Mouse (Mus musculus) testis, adult 2 months (tissue): ENCODE measurements around the gene Thbd. TPM values are rescaled to one million over a fixed set of nuclear protein-coding genes. Genes with fewer than 3 reads are reported as not detected.

Experiments used
- H3K27ac ChIP-seq: fragments of 200-500 bp; 2 replicates; pipeline ENCODE4 v1.5.1; 2012; ENCODE audit warnings: low read depth, low read length; ENCODE audit not compliant: control insufficient read depth, insufficient read depth
- H3K27me3 ChIP-seq: fragments of 200-500 bp; 2 replicates; pipeline ENCODE4 v1.6.1; 2012; ENCODE audit warnings: mild to moderate bottlenecking, low read length, moderate library complexity; ENCODE audit not compliant: control insufficient read depth, insufficient read depth
- H3K36me3 ChIP-seq: fragments of 200-500 bp; 2 replicates; pipeline ENCODE4 v1.6.1; 2012; ENCODE audit warnings: mild to moderate bottlenecking, low read length; ENCODE audit not compliant: control insufficient read depth, insufficient read depth
- H3K4me1 ChIP-seq: fragments of 200-500 bp; 2 replicates; pipeline ENCODE4 v1.6.1; 2012; ENCODE audit warnings: low read length; ENCODE audit not compliant: control insufficient read depth, insufficient read depth
- H3K4me3 ChIP-seq: fragments of 200-500 bp; 2 replicates; pipeline ENCODE4 v1.5.1; 2012; ENCODE audit warnings: low read depth, mild to moderate bottlenecking, low read length, moderate library complexity, mixed read lengths; ENCODE audit not compliant: control insufficient read depth
- CTCF ChIP-seq: fragments of 200-500 bp; IDR thresholded peaks from 2 replicates; pipeline ENCODE4 v1.5.1; 2012; ENCODE audit warnings: low read depth, mild to moderate bottlenecking, inconsistent platforms, low read length, moderate library complexity; ENCODE audit not compliant: control insufficient read depth, insufficient read depth, insufficient replicate concordance
- POLR2A ChIP-seq: fragments of 200-500 bp; IDR thresholded peaks from 2 replicates; pipeline ENCODE4 v1.6.1; 2012; ENCODE audit warnings: low read depth, mild to moderate bottlenecking, inconsistent platforms, low read length, moderate library complexity; ENCODE audit not compliant: control insufficient read depth
- polyA plus RNA-seq: library from polyadenylated mRNA; depleted of rRNA; stranded (reverse); fragments of >200 nt; gene quantifications from 2 replicates; pipeline ENCODE4 v1.2.3, GENCODE M21; 2012

The Thbd gene
- polyA plus RNA-seq, 1 experiment = 3.0 TPM

- H3K27ac ChIP-seq = no peak overlapping the region
- no peak overlapping the region for H3K4me3 ChIP-seq
- no peaks in the 10 kb centered on the region for H3K36me3 ChIP-seq
- TF ChIP-seq CTCF (no peak), POLR2A (no peak)
- no peaks in the 10 kb centered on the region for H3K4me1 ChIP-seq
- H3K27me3 ChIP-seq = no peaks in the 10 kb centered on the region
Measured at GRCm38 (mm10) chr2:148421706-148422105, 13.7 kb upstream of the Thbd start.

DNA sequence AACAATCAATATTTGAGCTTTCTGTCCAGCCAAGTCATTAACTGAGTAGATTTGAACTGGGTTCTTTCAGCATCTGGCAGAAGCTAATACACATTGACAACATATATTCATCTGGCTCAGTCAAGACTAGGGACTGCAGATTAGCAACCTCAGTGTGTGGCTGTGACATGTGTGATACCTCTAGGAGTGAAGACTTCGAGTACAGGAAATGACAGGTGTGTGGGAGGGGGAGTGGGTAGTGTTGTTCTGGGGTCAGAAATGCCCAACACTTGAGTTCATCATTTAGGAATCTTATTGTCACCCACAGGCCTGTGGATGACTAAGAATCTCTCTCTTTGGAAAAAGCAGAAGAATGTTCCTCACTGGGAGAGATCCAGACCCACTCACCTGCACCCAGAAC lies 13.1 kb upstream of the Thbd start:
- TF ChIP-seq POLR2A = no peak
- no peak for TF ChIP-seq CTCF
- no peak overlapping the region for H3K4me3 ChIP-seq
- no peaks in the 10 kb centered on the region for H3K4me1 ChIP-seq
- no peak overlapping the region for H3K27ac ChIP-seq
- no peaks in the 10 kb centered on the region for H3K36me3 ChIP-seq
- no peaks in the 10 kb centered on the region for H3K27me3 ChIP-seq

DNA sequence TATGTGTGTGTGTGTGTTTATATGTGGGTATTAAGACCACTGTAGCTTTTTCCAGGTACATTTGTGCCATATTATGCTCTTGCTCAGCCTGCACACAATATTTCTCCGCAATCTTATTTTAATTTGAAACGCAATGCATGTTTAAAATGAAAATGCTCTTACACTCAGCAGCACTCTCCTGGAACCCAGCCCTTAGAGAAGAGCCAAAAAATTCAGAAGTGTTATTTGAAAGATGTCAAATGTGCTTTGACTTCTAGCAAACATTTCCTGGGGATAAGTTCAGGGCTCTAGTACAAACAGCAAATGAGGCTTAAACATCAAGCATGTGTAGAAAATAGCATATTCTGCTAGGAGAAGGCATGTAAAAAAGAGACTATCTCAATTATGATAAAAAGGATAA lies 11.8 kb upstream of the Thbd start:
- TF ChIP-seq CTCF (no peak), POLR2A (no peak)
- H3K27me3 ChIP-seq = no peaks in the 10 kb centered on the region
- H3K4me3 ChIP-seq = no peak overlapping the region
- no peaks in the 10 kb centered on the region for H3K36me3 ChIP-seq
- no peak overlapping the region for H3K27ac ChIP-seq
- no peaks in the 10 kb centered on the region for H3K4me1 ChIP-seq

DNA sequence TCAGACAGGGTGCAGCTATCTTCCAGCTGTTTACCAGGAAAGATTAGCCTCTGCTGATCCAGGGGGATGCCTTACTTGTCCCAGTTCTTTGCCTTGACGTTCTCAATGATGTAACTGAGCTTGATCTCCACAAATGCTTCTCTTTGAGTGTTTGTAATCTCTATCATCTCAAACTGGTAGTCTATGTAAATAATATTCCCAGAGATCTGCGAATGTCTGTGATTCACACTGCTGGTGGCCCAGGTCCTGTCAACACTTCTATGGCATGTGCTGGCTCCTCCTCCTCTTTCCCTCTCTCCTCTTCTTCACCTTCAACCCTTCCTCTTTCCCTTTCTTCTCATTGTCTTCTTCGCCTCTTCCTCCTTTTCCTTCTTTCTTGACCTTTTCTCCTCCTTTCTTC lies 11.2 kb upstream of the Thbd start:
- H3K36me3 ChIP-seq = no peaks in the 10 kb centered on the region
- no peak overlapping the region for H3K27ac ChIP-seq
- no peaks in the 10 kb centered on the region for H3K27me3 ChIP-seq
- TF ChIP-seq POLR2A (no peak), CTCF (no peak)
- H3K4me3 ChIP-seq = no peak overlapping the region
- H3K4me1 ChIP-seq = no peaks in the 10 kb centered on the region

DNA sequence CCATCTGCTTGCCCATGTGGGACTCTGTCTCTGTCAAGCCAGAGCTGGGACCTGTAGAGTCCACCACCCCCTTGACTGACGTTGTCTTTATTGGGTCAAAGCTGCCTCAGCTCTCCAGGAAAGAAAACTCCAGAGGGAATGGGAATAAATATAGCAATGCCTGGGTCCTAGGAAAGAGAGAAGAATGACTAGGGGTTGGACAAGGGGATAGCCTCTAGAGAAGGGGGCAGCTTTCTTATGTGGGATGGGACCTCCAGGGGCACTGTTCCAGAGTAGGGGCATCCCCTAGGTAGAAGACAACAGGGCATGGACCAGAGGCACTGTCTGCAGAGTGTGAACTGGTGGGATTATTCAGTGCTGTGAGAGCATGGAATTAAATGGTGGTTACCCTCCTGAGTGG lies 1.8 kb upstream of the Thbd start:
- peaks cover 9% of the 10 kb centered on the region; the same call in 1 of the 2 replicates for H3K4me1 ChIP-seq
- H3K27me3 ChIP-seq = no peaks in the 10 kb centered on the region
- no peak overlapping the region for H3K27ac ChIP-seq
- H3K36me3 ChIP-seq = no peaks in the 10 kb centered on the region
- H3K4me3 ChIP-seq = no peak overlapping the region
- TF ChIP-seq POLR2A (no peak), CTCF (no peak)

DNA sequence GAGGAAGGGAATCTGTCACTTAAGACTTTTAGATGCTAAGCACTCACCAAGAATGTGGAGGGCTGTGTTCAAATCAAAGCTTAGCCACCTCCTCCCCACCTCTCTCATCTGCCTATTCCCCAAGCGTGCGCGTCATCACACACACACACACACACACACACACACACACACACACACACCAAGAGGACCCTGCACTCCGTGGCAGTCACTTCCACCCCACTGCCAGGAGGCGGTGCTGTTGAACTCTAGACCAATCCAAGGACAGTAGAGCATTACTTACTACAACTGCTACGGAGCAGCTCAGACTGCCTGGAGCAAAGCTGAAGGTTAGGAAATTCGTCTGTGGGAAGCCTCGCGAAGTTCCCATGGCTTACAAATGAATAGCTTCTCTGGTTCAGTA lies 1.2 kb upstream of the Thbd start:
- Histone ChIP-seq H3K4me1 (peaks cover 9% of the 10 kb centered on the region; the same call in 1 of the 2 replicates), H3K4me3 (no peak overlapping the region), H3K27ac (no peak overlapping the region), H3K27me3 (no peaks in the 10 kb centered on the region), H3K36me3 (no peaks in the 10 kb centered on the region)
- TF ChIP-seq POLR2A = no peak
- TF ChIP-seq CTCF = peak; percentile 69; the same call in 1 of the 2 replicates

GRCm38 (mm10) chr2:148408761-148409120 lies 753 bp upstream of the Thbd start:
- peaks cover 9% of the 10 kb centered on the region; the same call in 1 of the 2 replicates for H3K4me1 ChIP-seq
- no peak overlapping the region for H3K4me3 ChIP-seq
- H3K27ac ChIP-seq = no peak overlapping the region
- no peaks in the 10 kb centered on the region for H3K36me3 ChIP-seq
- H3K27me3 ChIP-seq = no peaks in the 10 kb centered on the region
- TF ChIP-seq CTCF (no peak), POLR2A (no peak)
